Mouse (Mus musculus) naive thymus-derived CD4-positive, alpha-beta T cell, adult 2 months (primary cell): ENCODE results near the gene Ankrd52.

Source experiments
- DNase-seq: peaks from one replicate; pipeline ENCODE4 v3.0.0-alpha.2; 2011; ENCODE audit warnings: low read depth

The Ankrd52 gene

GRCm38 (mm10) chr10:128369599-128369998 is 7.3 kb upstream of the Ankrd52 start:
- DNase-seq: no peak

GRCm38 (mm10) chr10:128370021-128370420 is 6.9 kb upstream of the Ankrd52 start:
- peak; percentile 50 for DNase-seq

- DNase-seq: no peak
These were observed 6.3 kb upstream of the Ankrd52 start for GRCm38 (mm10) chr10:128370601-128371000.

GRCm38 (mm10) chr10:128372142-128372541 is 4.8 kb upstream of the Ankrd52 start:
- no peak for DNase-seq

- DNase-seq: no peak
These were observed 3.7 kb upstream of the Ankrd52 start for GRCm38 (mm10) chr10:128372989-128373748.

- peak; percentile 56 for DNase-seq
These were observed 2.5 kb upstream of the Ankrd52 start for GRCm38 (mm10) chr10:128374393-128374792.

- no peak for DNase-seq
These were observed 838 bp upstream of the Ankrd52 start for GRCm38 (mm10) chr10:128376099-128376454.

- no peak for DNase-seq
These were observed 466 bp downstream of the Ankrd52 start for GRCm38 (mm10) chr10:128377222-128377939.

- DNase-seq: no peak
These were observed 1.1 kb downstream of the Ankrd52 start for GRCm38 (mm10) chr10:128377940-128378448.

- no peak for DNase-seq
These were observed 1.5 kb downstream of the Ankrd52 start for GRCm38 (mm10) chr10:128378462-128378861.

GRCm38 (mm10) chr10:128379260-128379659 is 2.3 kb downstream of the Ankrd52 start:
- DNase-seq: no peak

- peak; percentile 54 for DNase-seq
These were observed 3.6 kb downstream of the Ankrd52 start for GRCm38 (mm10) chr10:128380565-128380964.

- no peak for DNase-seq
These were observed 5.6 kb downstream of the Ankrd52 start for GRCm38 (mm10) chr10:128382482-128382881.

- no peak for DNase-seq
These were observed 9.0 kb downstream of the Ankrd52 start for GRCm38 (mm10) chr10:128385902-128386301.

GRCm38 (mm10) chr10:128388941-128389340 is 12.0 kb downstream of the Ankrd52 start:
- DNase-seq: no peak

- DNase-seq: no peak
These were observed 12.7 kb downstream of the Ankrd52 start for GRCm38 (mm10) chr10:128389570-128389969.

GRCm38 (mm10) chr10:128390366-128390765 is 13.5 kb downstream of the Ankrd52 start:
- no peak for DNase-seq

- no peak for DNase-seq
These were observed 14.9 kb downstream of the Ankrd52 start for GRCm38 (mm10) chr10:128391850-128392249.

- no peak for DNase-seq
These were observed 19.2 kb downstream of the Ankrd52 start for GRCm38 (mm10) chr10:128396017-128396673.

- no peak for DNase-seq
These were observed 19.9 kb downstream of the Ankrd52 start for GRCm38 (mm10) chr10:128396716-128397264.

GRCm38 (mm10) chr10:128397466-128397865 is 20.6 kb downstream of the Ankrd52 start:
- no peak for DNase-seq

- DNase-seq: no peak
These were observed 23.4 kb downstream of the Ankrd52 start for GRCm38 (mm10) chr10:128400338-128400737.
